14 mouse cellular contexts compared by ENCODE assay signal in the genomic region with DNA sequence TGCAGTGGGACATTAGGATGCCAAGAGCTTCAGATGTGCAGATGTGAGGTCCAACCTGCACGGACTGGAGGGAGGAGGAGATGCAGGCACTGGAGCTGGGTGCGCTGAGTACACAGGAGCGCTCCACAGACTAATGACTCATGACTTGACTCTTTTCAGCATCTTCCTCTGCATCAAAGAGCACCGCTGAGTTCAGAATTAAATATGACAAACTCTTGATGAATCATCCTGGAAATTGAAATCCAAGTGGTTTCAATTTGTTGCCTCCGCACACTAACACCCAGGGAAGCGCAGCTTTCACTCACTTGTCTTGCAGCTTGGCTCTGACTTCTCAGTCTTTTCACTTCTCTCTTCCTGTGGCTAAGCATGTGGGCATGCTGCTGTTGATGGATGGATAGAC.
DNase-seq lines count a peak whose midpoint lies in the region; ATAC-seq lines count a peak whose summit lies in the region.
"Had no signal": no experiment of that assay in that cellular context is flagged by ENCODE, and none has a peak within 500 bp of the region (broad histone marks: within the 10 kb centered on the region; RNA-seq: fewer than 3 reads in every experiment).

No protein-coding gene starts in this region.

- H3K4me1 ChIP-seq in limb, embryonic 10.5 days, result no peaks in the 10 kb centered on the region

- H3K4me3 ChIP-seq in limb, embryonic 10.5 days, result no peak overlapping the region
- H3K4me3 ChIP-seq: limb, embryonic 15.5 days had no signal

- no peak overlapping the region for H3K27ac ChIP-seq in limb, embryonic 10.5 days
- H3K27ac ChIP-seq: limb, embryonic 15.5 days had no signal

- WGBS in limb, embryonic 10.5 days, result 88% methylated on average over 6 of the region's 6 CpGs

- ATAC-seq in common myeloid progenitor, adult 5-6 weeks (replicated peaks; ENCODE audit: low read depth, poor library complexity, severe bottlenecking), result peak; percentile 45; the same call in 1 of the 2 replicates
- peak; percentile 31; the same call in 1 of the 2 replicates for ATAC-seq in megakaryocyte progenitor cell, adult 5-6 weeks (replicated peaks; ENCODE audit: poor library complexity)
- ATAC-seq: forebrain, embryonic 14.5 days had no signal

- H3K9me3 ChIP-seq in limb, embryonic 10.5 days (replicated peaks), result no peaks in the 10 kb centered on the region
- H3K9me3 ChIP-seq: G1E; limb, embryonic 15.5 days had no signal

- no peaks in the 10 kb centered on the region for H3K27me3 ChIP-seq in limb, embryonic 10.5 days (ENCODE audit: low read depth, poor library complexity, severe bottlenecking)
- H3K27me3 ChIP-seq: limb, embryonic 15.5 days had no signal

- no peaks in the 10 kb centered on the region for H3K36me3 ChIP-seq in limb, embryonic 10.5 days
- H3K36me3 ChIP-seq: limb, embryonic 15.5 days had no signal

- intact Hi-C loops in left cerebral cortex, postnatal 4 days (cut with DNase I), result no loop called here

- DNase-seq in left cerebral cortex, adult 11 months (ENCODE audit: low spot score), result peak; percentile 59
- DNase-seq in left cerebral cortex, postnatal 4 days, result no peak
- peak; percentile 12 for DNase-seq in MN1 (ENCODE audit: low spot score)
- DNase-seq in c-Kit-positive CD71-positive TER-119-positive erythroid progenitor cells, embryonic 14.5 days (ENCODE audit: low spot score), result no peak
- no peak for DNase-seq in cerebellum, postnatal 36 days
- DNase-seq in limb, embryonic 10.5 days (ENCODE audit: low spot score), result no peak
- DNase-seq: embryo, embryonic 11 days; lung, postnatal 10 days; thymus, postnatal 14 days had no signal

Comparison
In these comparisons a context has a peak if more than half of its experiments do, and no peak if none do; other contexts are left out.
1. DNase-seq: peak in left cerebral cortex, adult 11 months (single experiment) and MN1 (single experiment); none in left cerebral cortex, postnatal 4 days (single experiment), c-Kit-positive CD71-positive TER-119-positive erythroid progenitor cells, embryonic 14.5 days (single experiment), cerebellum, postnatal 36 days (0 of 2) and limb, embryonic 10.5 days (single experiment).